Mouse (Mus musculus): ENCODE data around the gene Rpl35a. TPM values are rescaled to one million over a fixed set of nuclear protein-coding genes. Genes with fewer than 3 reads are reported as not detected.
"Not testable (repeated sequence)": the region's sequence is repeated elsewhere in the genome, so short reads cannot be mapped to it uniquely, and the experiment has no call there.

Gene Rpl35a
- polyA plus RNA-seq, 1 experiment from 2014 or later, result 1,136 TPM

DNA sequence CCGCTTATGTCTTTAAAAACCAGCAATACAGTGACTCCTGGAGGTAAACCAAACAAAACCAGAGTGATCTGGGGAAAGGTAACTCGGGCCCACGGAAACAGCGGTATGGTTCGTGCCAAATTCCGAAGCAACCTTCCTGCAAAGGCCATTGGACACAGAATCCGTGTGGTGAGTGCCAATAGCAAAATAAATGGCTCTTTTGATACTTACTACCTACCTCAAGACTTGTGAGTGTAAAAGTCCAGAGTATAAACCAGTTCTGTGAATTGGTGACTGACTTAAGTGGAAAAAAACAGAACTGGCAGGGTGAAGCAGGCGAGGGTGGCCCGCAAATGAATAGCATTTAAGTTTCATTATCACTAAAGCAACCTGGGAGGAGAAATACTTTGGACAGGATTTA, 2.4 kb downstream of the Rpl35a start:
- WGBS, result 84% methylated on average over 9 of the region's 9 CpGs
- not testable (repeated sequence) for H3K4me3 ChIP-seq (ENCODE audit: low read depth, low read length); H3K27ac ChIP-seq (ENCODE audit: low read length); H3K9ac ChIP-seq (replicated peaks; ENCODE audit: low read depth, low read length); ATAC-seq (ENCODE audit: insufficient number of reproducible peaks, insufficient read depth, low FRiP score, low read depth); H3K9me3 ChIP-seq (ENCODE audit: control insufficient read depth, low read depth, low read length); H3K4me1 ChIP-seq (ENCODE audit: control insufficient read depth, insufficient read depth, low read length); H3K27me3 ChIP-seq (ENCODE audit: control insufficient read depth, insufficient read depth, low read length)
- Histone ChIP-seq H3K36me3 (ENCODE audit: control insufficient read depth, insufficient read depth, low read length) (peaks cover 33% of the 10 kb centered on the region), H3K4me2 (replicated peaks; ENCODE audit: low read depth, low read length) (peak overlapping the region; percentile 51; the same call in 1 of the 2 replicates)

DNA sequence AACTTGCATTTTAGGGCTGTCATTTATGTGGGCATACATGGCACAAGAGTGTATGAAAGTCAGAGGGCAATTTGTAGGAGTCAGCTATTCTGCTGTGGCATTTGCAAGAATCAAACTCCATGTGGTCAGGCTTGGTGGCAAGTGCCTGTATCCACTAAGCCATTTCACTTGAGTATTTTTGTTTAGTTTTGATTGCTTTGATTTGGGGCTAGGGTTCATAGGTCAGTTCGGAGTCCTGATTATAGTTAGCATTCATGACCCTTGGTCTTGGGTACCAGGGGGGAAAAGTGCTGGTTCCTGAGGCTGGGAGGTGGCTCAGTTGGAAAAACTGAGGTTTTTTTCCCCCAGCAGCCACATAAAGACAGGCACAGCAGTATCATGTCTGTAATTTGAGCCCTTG, 3.2 kb downstream of the Rpl35a start:
- no peaks in the 10 kb centered on the region for H3K9me3 ChIP-seq (ENCODE audit: control insufficient read depth, low read depth, low read length)
- no peaks in the 10 kb centered on the region for H3K27me3 ChIP-seq (ENCODE audit: control insufficient read depth, insufficient read depth, low read length)
- H3K27ac ChIP-seq (ENCODE audit: low read length), result no peak overlapping the region
- 0 out of 2 replicates have a peak, but pooled peaks cover 10% of the 10 kb centered on the region for H3K4me1 ChIP-seq (ENCODE audit: control insufficient read depth, insufficient read depth, low read length)
- no peak overlapping the region for H3K9ac ChIP-seq (replicated peaks; ENCODE audit: low read depth, low read length)
- no peak for ATAC-seq (ENCODE audit: insufficient number of reproducible peaks, insufficient read depth, low FRiP score, low read depth)
- 85% methylated on average over 1 of the region's 1 CpGs for WGBS
- no peak overlapping the region for H3K4me3 ChIP-seq (ENCODE audit: low read depth, low read length)
- H3K36me3 ChIP-seq (ENCODE audit: control insufficient read depth, insufficient read depth, low read length), result peaks cover 33% of the 10 kb centered on the region
- no peak overlapping the region for H3K4me2 ChIP-seq (replicated peaks; ENCODE audit: low read depth, low read length)

DNA sequence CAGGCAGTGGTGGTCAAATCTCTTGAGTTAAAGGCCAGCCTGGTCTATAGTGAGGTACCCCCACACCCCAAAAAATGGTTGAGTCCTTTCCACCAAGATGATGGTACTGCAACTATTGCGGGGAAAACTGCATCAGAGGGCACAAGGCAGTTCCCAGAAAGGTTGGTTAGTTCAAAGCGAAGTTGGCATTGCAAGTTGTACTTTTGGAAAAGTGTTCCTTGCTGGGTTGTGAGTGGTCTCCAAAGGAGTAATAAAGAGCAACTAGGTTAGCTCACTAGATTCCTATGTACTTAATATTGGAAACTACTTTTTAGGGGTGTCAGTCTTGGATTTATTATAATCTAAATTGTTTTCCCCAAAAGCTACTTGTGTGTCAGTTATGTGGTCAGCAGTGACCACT, 4.7 kb downstream of the Rpl35a start:
- Histone ChIP-seq H3K36me3 (ENCODE audit: control insufficient read depth, insufficient read depth, low read length) (peaks cover 33% of the 10 kb centered on the region), H3K9me3 (ENCODE audit: control insufficient read depth, low read depth, low read length) (no peaks in the 10 kb centered on the region), H3K4me2 (replicated peaks; ENCODE audit: low read depth, low read length) (no peak overlapping the region), H3K27ac (ENCODE audit: low read length) (no peak overlapping the region), H3K9ac (replicated peaks; ENCODE audit: low read depth, low read length) (no peak overlapping the region), H3K4me1 (ENCODE audit: control insufficient read depth, insufficient read depth, low read length) (0 out of 2 replicates have a peak, but pooled peaks cover 6% of the 10 kb centered on the region), H3K4me3 (ENCODE audit: low read depth, low read length) (no peak overlapping the region), H3K27me3 (ENCODE audit: control insufficient read depth, insufficient read depth, low read length) (no peaks in the 10 kb centered on the region)
- WGBS, result 82% methylated on average over 2 of the region's 2 CpGs
- no peak for ATAC-seq (ENCODE audit: insufficient number of reproducible peaks, insufficient read depth, low FRiP score, low read depth)

GRCm38 (mm10) chr16:33061400-33061799, 5.1 kb downstream of the Rpl35a start:
- H3K27me3 ChIP-seq (ENCODE audit: control insufficient read depth, insufficient read depth, low read length), result no peaks in the 10 kb centered on the region
- peak overlapping the region; percentile 71 for H3K4me3 ChIP-seq (ENCODE audit: low read depth, low read length)
- peaks cover 33% of the 10 kb centered on the region for H3K36me3 ChIP-seq (ENCODE audit: control insufficient read depth, insufficient read depth, low read length)
- H3K4me1 ChIP-seq (ENCODE audit: control insufficient read depth, insufficient read depth, low read length), result 0 out of 2 replicates have a peak, but pooled peaks cover 6% of the 10 kb centered on the region
- H3K27ac ChIP-seq (ENCODE audit: low read length), result peak overlapping the region; percentile 49; the same call in 1 of the 2 replicates
- H3K4me2 ChIP-seq (replicated peaks; ENCODE audit: low read depth, low read length), result peak overlapping the region; percentile 72
- no peak for ATAC-seq (ENCODE audit: insufficient number of reproducible peaks, insufficient read depth, low FRiP score, low read depth)
- no peak overlapping the region for H3K9ac ChIP-seq (replicated peaks; ENCODE audit: low read depth, low read length)
- no peaks in the 10 kb centered on the region for H3K9me3 ChIP-seq (ENCODE audit: control insufficient read depth, low read depth, low read length)
- WGBS, result 51% methylated on average over 11 of the region's 11 CpGs

- Histone ChIP-seq H3K4me2 (replicated peaks; ENCODE audit: low read depth, low read length) (peak within 1 kb of the TSS; percentile 72), H3K27me3 (ENCODE audit: control insufficient read depth, insufficient read depth, low read length) (no peaks in the 10 kb centered on the region), H3K4me3 (ENCODE audit: low read depth, low read length) (peak within 1 kb of the TSS; percentile 71), H3K36me3 (ENCODE audit: control insufficient read depth, insufficient read depth, low read length) (peaks cover 33% of the 10 kb centered on the region), H3K9ac (replicated peaks; ENCODE audit: low read depth, low read length) (peak within 1 kb of the TSS; percentile 59), H3K4me1 (ENCODE audit: control insufficient read depth, insufficient read depth, low read length) (0 out of 2 replicates have a peak, but pooled peaks cover 6% of the 10 kb centered on the region), H3K9me3 (ENCODE audit: control insufficient read depth, low read depth, low read length) (no peaks in the 10 kb centered on the region), H3K27ac (ENCODE audit: low read length) (peak within 1 kb of the TSS; percentile 70)
- peak; percentile 97 for ATAC-seq (ENCODE audit: insufficient number of reproducible peaks, insufficient read depth, low FRiP score, low read depth)
- WGBS, result under 1% methylated on average over 58 of the region's 64 CpGs
These were observed 5.9 kb downstream of the Rpl35a start, which contains the start of gene Lmln for GRCm38 (mm10) chr16:33062024-33062681. Gene Lmln (plus strand): TSS chr16:33062521.

DNA sequence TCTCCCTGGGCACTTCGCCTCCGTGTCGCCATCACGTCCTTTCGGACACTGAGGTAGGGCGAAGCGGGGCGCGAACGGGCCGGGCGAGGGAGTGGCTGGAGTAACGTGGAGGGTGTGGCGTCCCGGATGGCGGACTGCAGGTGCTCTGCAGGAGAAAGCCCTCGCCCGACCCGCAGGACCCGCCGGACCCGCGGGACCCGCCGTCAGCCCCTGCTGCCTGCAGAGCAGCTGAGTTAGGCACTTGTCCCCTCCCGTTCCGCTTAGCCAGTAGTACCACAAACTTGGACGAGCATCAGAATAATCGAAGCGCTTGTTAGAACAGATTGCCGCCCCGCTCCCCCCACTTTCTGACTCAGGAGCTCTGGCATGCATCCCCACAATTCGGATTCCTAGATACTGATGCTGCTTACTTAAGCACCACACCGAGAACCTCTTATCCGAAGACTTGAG, 6.5 kb downstream of the Rpl35a start:
- Histone ChIP-seq H3K9ac (replicated peaks; ENCODE audit: low read depth, low read length) (peak overlapping the region; percentile 59), H3K27me3 (ENCODE audit: control insufficient read depth, insufficient read depth, low read length) (no peaks in the 10 kb centered on the region), H3K4me3 (ENCODE audit: low read depth, low read length) (peak overlapping the region; percentile 71), H3K9me3 (ENCODE audit: control insufficient read depth, low read depth, low read length) (no peaks in the 10 kb centered on the region), H3K27ac (ENCODE audit: low read length) (peak overlapping the region; percentile 70), H3K36me3 (ENCODE audit: control insufficient read depth, insufficient read depth, low read length) (peaks cover 33% of the 10 kb centered on the region), H3K4me1 (ENCODE audit: control insufficient read depth, insufficient read depth, low read length) (0 out of 2 replicates have a peak, but pooled peaks cover 6% of the 10 kb centered on the region), H3K4me2 (replicated peaks; ENCODE audit: low read depth, low read length) (peak overlapping the region; percentile 72)
- WGBS, result under 1% methylated on average over 34 of the region's 35 CpGs
- ATAC-seq (ENCODE audit: insufficient number of reproducible peaks, insufficient read depth, low FRiP score, low read depth), result peak; percentile 74

- ATAC-seq (ENCODE audit: insufficient number of reproducible peaks, insufficient read depth, low FRiP score, low read depth), result no peak
- H3K9ac ChIP-seq (replicated peaks; ENCODE audit: low read depth, low read length), result peak overlapping the region; percentile 59; the same call in 1 of the 2 replicates
- H3K27ac ChIP-seq (ENCODE audit: low read length), result no peak overlapping the region
- H3K4me1 ChIP-seq (ENCODE audit: control insufficient read depth, insufficient read depth, low read length), result 0 out of 2 replicates have a peak, but pooled peaks cover 1% of the 10 kb centered on the region
- no peaks in the 10 kb centered on the region for H3K9me3 ChIP-seq (ENCODE audit: control insufficient read depth, low read depth, low read length)
- no peaks in the 10 kb centered on the region for H3K27me3 ChIP-seq (ENCODE audit: control insufficient read depth, insufficient read depth, low read length)
- WGBS, result 25% methylated on average over 7 of the region's 7 CpGs
- H3K4me3 ChIP-seq (ENCODE audit: low read depth, low read length), result peak overlapping the region; percentile 71
- H3K4me2 ChIP-seq (replicated peaks; ENCODE audit: low read depth, low read length), result peak overlapping the region; percentile 72
- peaks cover 28% of the 10 kb centered on the region for H3K36me3 ChIP-seq (ENCODE audit: control insufficient read depth, insufficient read depth, low read length)
These were observed 7.0 kb downstream of the Rpl35a start for GRCm38 (mm10) chr16:33063267-33063666.

DNA sequence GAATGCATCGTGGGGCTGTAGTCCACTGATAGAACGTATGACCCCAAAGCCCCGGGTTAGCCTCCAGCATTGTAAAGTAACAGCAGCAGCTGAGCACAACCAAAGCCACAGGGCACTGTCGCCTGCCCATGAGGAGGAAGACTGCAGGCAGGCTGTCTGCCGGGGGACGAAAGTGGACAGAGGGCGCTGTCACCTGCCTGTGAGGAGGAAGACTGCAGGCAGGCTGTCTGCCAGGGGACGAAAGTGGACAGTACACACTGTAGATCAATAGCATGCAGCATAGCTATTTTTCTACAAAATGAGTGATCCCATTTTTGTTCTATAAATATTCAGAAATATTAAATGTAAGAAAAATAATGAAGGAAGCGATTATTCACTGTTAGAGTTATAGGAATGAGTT, 8.4 kb downstream of the Rpl35a start:
- no peak overlapping the region for H3K27ac ChIP-seq (ENCODE audit: low read length)
- no peaks in the 10 kb centered on the region for H3K9me3 ChIP-seq (ENCODE audit: control insufficient read depth, low read depth, low read length)
- peaks cover 15% of the 10 kb centered on the region for H3K36me3 ChIP-seq (ENCODE audit: control insufficient read depth, insufficient read depth, low read length)
- no peak for ATAC-seq (ENCODE audit: insufficient number of reproducible peaks, insufficient read depth, low FRiP score, low read depth)
- WGBS, result 80% methylated on average over 9 of the region's 9 CpGs
- no peak overlapping the region for H3K4me2 ChIP-seq (replicated peaks; ENCODE audit: low read depth, low read length)
- H3K4me3 ChIP-seq (ENCODE audit: low read depth, low read length), result no peak overlapping the region
- no peaks in the 10 kb centered on the region for H3K4me1 ChIP-seq (ENCODE audit: control insufficient read depth, insufficient read depth, low read length)
- no peaks in the 10 kb centered on the region for H3K27me3 ChIP-seq (ENCODE audit: control insufficient read depth, insufficient read depth, low read length)
- H3K9ac ChIP-seq (replicated peaks; ENCODE audit: low read depth, low read length), result no peak overlapping the region
